Mouse (Mus musculus): Measurements from ENCODE around the gene Olfr741. TPM values are rescaled to one million over a fixed set of nuclear protein-coding genes. Genes with fewer than 3 reads are reported as not detected.

Olfr741 gene
- not detected in 2 replicates for polyA plus RNA-seq (2012; rRNA removed; ENCODE audit: low replicate concordance)

DNA sequence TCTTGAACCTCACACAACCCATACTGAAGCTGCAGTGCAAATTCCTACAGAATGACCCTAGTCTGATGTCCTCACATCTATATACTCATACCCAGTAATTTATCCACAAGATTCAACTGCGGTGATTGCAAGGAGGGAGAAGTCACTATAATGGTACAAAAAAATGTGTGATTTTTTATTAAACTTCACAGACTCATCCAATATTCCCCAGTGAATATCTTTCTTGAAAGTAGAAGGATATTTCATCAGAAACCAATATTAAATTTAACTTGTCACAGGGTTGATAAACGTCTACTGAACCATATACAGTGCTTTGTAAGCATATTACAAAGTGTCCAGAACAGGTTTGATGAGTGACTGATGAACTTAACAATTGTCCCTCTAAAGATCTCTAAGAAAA, at the start of gene Olfr741:
Gene Olfr741, plus strand, starts transcription at position 301 of the 400 bp plus-strand sequence.

DNA sequence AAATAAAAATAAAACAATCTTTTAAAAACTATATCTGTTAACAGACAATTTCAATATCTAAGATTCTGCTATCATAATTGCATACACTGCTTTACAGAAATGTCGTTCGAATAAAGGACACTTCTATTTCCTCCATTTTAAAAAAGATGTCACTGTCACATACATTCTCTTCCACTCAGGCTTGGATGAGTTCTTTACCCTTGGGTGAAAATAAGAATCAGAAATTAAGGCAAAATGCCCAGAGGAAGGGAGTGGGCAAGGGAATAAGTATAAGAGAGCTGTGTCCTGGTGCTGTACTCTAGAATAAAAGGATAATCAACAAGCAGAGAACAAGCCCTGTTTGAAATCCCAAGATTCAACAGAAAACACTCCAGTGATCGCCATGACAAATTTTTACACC, 27.3 kb upstream of the Olfr741 start, which contains the start of gene Olfr740:
Gene Olfr740, plus strand, starts transcription at position 301 of the 400 bp plus-strand sequence.

DNA sequence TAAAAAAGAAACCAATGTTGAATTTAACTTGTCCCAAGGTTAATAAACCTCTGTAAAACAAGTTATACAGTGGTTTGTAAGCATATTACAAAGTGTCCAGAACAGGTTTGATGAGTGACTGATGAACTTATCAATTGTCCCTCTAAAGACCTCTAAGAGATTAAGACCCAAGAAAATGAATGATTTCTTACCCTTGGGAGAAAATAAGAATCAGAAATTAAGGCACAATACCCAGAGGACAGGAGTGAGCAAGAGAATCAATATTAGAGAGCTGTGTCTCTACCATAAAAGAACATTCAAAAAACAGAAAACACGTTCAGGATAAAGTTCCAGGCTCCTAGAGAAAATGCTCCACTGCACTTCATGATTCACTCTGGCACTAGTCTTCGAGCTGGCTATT, 30.8 kb downstream of the Olfr741 start, which contains the start of gene Olfr742:
Gene Olfr742, plus strand, starts transcription at position 301 of the 400 bp plus-strand sequence.

DNA sequence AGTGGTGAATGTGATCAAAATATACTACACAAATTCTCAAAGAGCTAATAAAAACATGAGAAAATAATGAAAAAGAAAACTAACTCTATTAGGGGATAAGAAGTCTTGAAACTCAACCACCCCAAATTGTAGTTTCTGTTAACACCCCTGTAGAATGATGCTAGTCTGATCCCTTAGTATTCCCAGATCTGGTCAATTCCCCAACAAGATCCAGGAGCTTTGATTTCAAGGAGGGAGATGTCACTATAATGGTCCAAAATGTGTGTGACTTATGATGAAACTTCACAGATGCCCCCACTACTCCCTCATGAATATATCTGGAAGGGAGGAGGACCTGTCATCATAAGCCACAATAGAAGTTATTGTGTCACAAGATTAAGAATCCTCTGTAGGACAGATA, 49.0 kb downstream of the Olfr741 start, which contains the start of gene Olfr743:
Gene Olfr743, plus strand, starts transcription at position 301 of the 400 bp plus-strand sequence.

Other genes starting within 250 kb of the Olfr741 start
- gene Olfr731, start 230.9 kb upstream of the Olfr741 start, polyA plus RNA-seq (2012; rRNA removed; ENCODE audit: low replicate concordance): not detected in 2 replicates
- not detected in 2 replicates for gene Olfr732, start 188.5 kb upstream of the Olfr741 start, polyA plus RNA-seq (2012; rRNA removed; ENCODE audit: low replicate concordance)
- gene Olfr733, start 171.2 kb upstream of the Olfr741 start, polyA plus RNA-seq (2012; rRNA removed; ENCODE audit: low replicate concordance): not detected in 2 replicates
- gene Olfr734, start 146.0 kb upstream of the Olfr741 start, polyA plus RNA-seq (2012; rRNA removed; ENCODE audit: low replicate concordance): not detected in 2 replicates
- gene Olfr735, start 123.9 kb upstream of the Olfr741 start, polyA plus RNA-seq (2012; rRNA removed; ENCODE audit: low replicate concordance): not detected in 2 replicates
- 0.12 TPM in 2 replicates for gene Tlr11, start 114.8 kb upstream of the Olfr741 start, polyA plus RNA-seq (2012; rRNA removed; ENCODE audit: low replicate concordance)
- not detected in 2 replicates for gene Olfr736, start 91.6 kb upstream of the Olfr741 start, polyA plus RNA-seq (2012; rRNA removed; ENCODE audit: low replicate concordance)
- gene Olfr738, start 65.2 kb upstream of the Olfr741 start, polyA plus RNA-seq (2012; rRNA removed; ENCODE audit: low replicate concordance): not detected in 2 replicates
- gene Olfr739, start 54.1 kb upstream of the Olfr741 start, polyA plus RNA-seq (2012; rRNA removed; ENCODE audit: low replicate concordance): not detected in 2 replicates
- not detected in 2 replicates for gene Olfr740, start 27.2 kb upstream of the Olfr741 start, polyA plus RNA-seq (2012; rRNA removed; ENCODE audit: low replicate concordance)
- gene Olfr742, start 30.9 kb downstream of the Olfr741 start, polyA plus RNA-seq (2012; rRNA removed; ENCODE audit: low replicate concordance): not detected in 2 replicates
- gene Olfr743, start 49.1 kb downstream of the Olfr741 start, polyA plus RNA-seq (2012; rRNA removed; ENCODE audit: low replicate concordance): not detected in 2 replicates
- not detected in 2 replicates for gene Olfr744, start 142.1 kb downstream of the Olfr741 start, polyA plus RNA-seq (2012; rRNA removed; ENCODE audit: low replicate concordance)
- not detected in 2 replicates for gene Olfr745, start 166.7 kb downstream of the Olfr741 start, polyA plus RNA-seq (2012; rRNA removed; ENCODE audit: low replicate concordance)
- not detected in 2 replicates for gene Olfr746, start 174.3 kb downstream of the Olfr741 start, polyA plus RNA-seq (2012; rRNA removed; ENCODE audit: low replicate concordance)
- gene Olfr747, start 220.5 kb downstream of the Olfr741 start, polyA plus RNA-seq (2012; rRNA removed; ENCODE audit: low replicate concordance): not detected in 2 replicates
- gene Olfr748, start 234.6 kb downstream of the Olfr741 start, polyA plus RNA-seq (2012; rRNA removed; ENCODE audit: low replicate concordance): not detected in 2 replicates